Mouse (Mus musculus) kidney, adult 2 months (tissue): ENCODE results near the gene Chst12. TPM values are rescaled to one million over a fixed set of nuclear protein-coding genes. Genes with fewer than 3 reads are reported as not detected.
"Not testable (repeated sequence)": the region's sequence is repeated elsewhere in the genome, so short reads cannot be mapped to it uniquely, and the experiment has no call there.

Source experiments
- DNase-seq: peaks from one replicate; pipeline ENCODE4 v3.0.0; 2021
- H3K27ac ChIP-seq: fragments of 200-500 bp; 2 replicates; pipeline ENCODE4 v1.5.1; 2012; ENCODE audit warnings: low read depth, low read length, control low read depth, inconsistent platforms; ENCODE audit not compliant: insufficient read depth
- H3K27me3 ChIP-seq: fragments of 200-500 bp; replicated peaks from 2 replicates; pipeline ENCODE4 v1.6.1; 2012; ENCODE audit warnings: mild to moderate bottlenecking, moderate library complexity, low read length, inconsistent platforms; ENCODE audit not compliant: control insufficient read depth, insufficient read depth
- H3K36me3 ChIP-seq: fragments of 200-500 bp; 2 replicates; pipeline ENCODE4 v1.6.1; 2012; ENCODE audit warnings: mild to moderate bottlenecking, moderate library complexity, low read length, inconsistent platforms; ENCODE audit not compliant: control insufficient read depth, insufficient read depth
- H3K4me1 ChIP-seq: fragments of 200-500 bp; 2 replicates; pipeline ENCODE4 v1.6.1; 2011; ENCODE audit warnings: low read length; ENCODE audit not compliant: control insufficient read depth, insufficient read depth
- H3K4me3 ChIP-seq: fragments of 200-500 bp; 2 replicates; pipeline ENCODE4 v1.5.1; 2011; ENCODE audit warnings: mild to moderate bottlenecking, low read depth, low read length, control low read depth; ENCODE audit not compliant: insufficient read depth
- CTCF ChIP-seq: fragments of 200-500 bp; conservative IDR thresholded peaks from 2 replicates; pipeline ENCODE4 v1.5.1; 2011; ENCODE audit warnings: low read depth, mild to moderate bottlenecking, control low read depth, low read length, moderate library complexity, mixed read lengths; ENCODE audit not compliant: insufficient read depth, insufficient read length
- POLR2A ChIP-seq: fragments of 200-500 bp; IDR thresholded peaks from one replicate; pipeline ENCODE4 v1.6.1; 2011; ENCODE audit warnings: low read depth, low read length, control low read depth
- WGBS: fragments of 180-500 bp; shearing (Covaris S2); methylation state at CpG from one replicate; pipeline ENCODE4 v1.1.7; 2018; 5-methylcytosine and 5-hydroxymethylcytosine counted together
- polyA plus RNA-seq: library from polyadenylated mRNA; depleted of rRNA; stranded (reverse); fragments of >200 nt; gene quantifications from 2 replicates; pipeline ENCODE4 v1.2.3, GENCODE M21; 2012; rRNA removed

The Chst12 gene
- polyA plus RNA-seq, result 6.7 and 8.3 TPM in 2 replicates

- H3K4me3 ChIP-seq, result peak within 1 kb of the TSS; percentile 51
- H3K36me3 ChIP-seq, result no peaks in the 10 kb centered on the region
- peak; percentile 99 for DNase-seq
- WGBS, result under 1% methylated on average over 38 of the region's 38 CpGs
- H3K27ac ChIP-seq, result no peak within 1 kb of the TSS
- peaks cover 3% of the 10 kb centered on the region; the same call in 1 of the 2 replicates for H3K4me1 ChIP-seq
- no peaks in the 10 kb centered on the region for H3K27me3 ChIP-seq
- TF ChIP-seq POLR2A (no peak), CTCF (no peak)
Measured at GRCm38 (mm10) chr5:140505208-140505780, at the start of gene Chst12. Chst12 (plus strand) TSS chr5:140505550.

DNA sequence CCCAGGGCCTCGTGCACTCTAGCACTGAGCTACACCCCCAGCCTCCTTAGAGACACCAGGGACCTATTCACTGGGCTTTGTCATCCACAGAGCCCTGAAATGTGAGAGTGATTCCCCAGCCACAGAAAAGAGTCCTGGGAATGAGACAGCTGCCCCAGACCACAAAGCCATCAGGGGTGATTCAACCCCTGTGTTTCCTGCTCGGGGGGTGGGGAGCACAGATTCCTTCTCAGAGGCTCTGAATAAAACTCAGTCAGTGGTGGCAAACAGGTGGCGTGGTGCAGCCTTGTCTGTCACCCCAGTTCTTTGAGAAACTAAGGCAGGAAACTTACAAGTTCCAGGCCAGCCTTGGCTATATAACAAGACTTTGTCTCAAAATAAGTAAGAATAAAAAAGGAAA lies 43.9 kb upstream of the Chst12 start:
- Histone ChIP-seq H3K36me3 (no peaks in the 10 kb centered on the region), H3K27ac (no peak overlapping the region), H3K4me1 (no peaks in the 10 kb centered on the region), H3K4me3 (no peak overlapping the region), H3K27me3 (no peaks in the 10 kb centered on the region)
- TF ChIP-seq CTCF, result no peak
- no peak for TF ChIP-seq POLR2A
- 83% methylated on average over 3 of the region's 3 CpGs for WGBS
- no peak for DNase-seq

DNA sequence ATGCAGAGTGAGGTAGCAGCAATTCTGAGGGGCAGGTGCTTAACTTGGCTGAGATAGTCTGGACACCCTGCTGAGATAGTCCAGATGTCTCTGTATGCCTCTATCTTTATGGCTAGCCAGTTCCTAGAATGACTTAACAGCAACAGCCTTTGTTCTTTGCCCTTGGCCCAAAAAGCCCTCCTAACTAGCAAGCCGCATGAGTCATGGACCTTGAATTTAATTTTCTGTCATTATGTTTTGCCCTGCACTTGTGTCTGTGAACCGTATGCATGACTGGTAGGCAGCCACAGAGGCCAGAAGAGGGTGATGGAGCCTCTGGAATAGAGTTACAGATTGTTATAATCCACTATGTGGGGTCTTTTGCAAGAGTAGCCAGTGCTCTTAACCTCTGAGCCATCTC lies 42.2 kb upstream of the Chst12 start:
- H3K27ac ChIP-seq, DNase-seq: not testable (repeated sequence)
- WGBS, result 73% methylated on average over 2 of the region's 2 CpGs

GRCm38 (mm10) chr5:140464943-140465342 lies 40.4 kb upstream of the Chst12 start:
- no peaks in the 10 kb centered on the region for H3K36me3 ChIP-seq
- no peak overlapping the region for H3K4me3 ChIP-seq
- WGBS, result 85% methylated on average over 2 of the region's 2 CpGs
- no peaks in the 10 kb centered on the region for H3K27me3 ChIP-seq
- H3K27ac ChIP-seq, result no peak overlapping the region
- TF ChIP-seq CTCF (no peak), POLR2A (no peak)
- no peaks in the 10 kb centered on the region for H3K4me1 ChIP-seq
- no peak for DNase-seq

More for the DNA sequence above, 42.2 kb upstream of the Chst12 start:
- not testable (repeated sequence) for H3K4me3 ChIP-seq, H3K36me3 ChIP-seq, H3K4me1 ChIP-seq, H3K27me3 ChIP-seq

DNA sequence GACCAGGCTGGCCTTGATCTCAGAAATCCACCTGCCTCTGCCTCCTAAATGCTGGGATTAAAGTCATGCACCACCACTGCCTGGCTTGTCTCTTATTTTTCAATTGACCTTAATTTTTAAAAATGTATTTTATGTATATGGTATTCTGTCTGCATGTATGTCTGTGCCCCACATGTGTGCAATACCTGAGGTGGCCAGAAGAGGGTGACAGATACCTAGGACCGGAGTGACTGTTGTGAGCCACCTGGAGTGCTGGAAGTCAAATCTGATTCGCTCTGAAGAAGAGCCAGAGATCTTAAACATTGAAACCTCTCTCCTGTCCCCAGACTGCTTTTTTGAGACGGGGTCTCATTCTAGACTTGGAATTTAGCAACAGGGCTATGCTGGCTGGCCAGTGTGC lies 33.0 kb upstream of the Chst12 start:
- no peak for DNase-seq
- 89% methylated on average over 3 of the region's 3 CpGs for WGBS
- Histone ChIP-seq H3K36me3 (no peaks in the 10 kb centered on the region), H3K27me3 (no peaks in the 10 kb centered on the region), H3K4me3 (no peak overlapping the region), H3K4me1 (no peaks in the 10 kb centered on the region), H3K27ac (no peak overlapping the region)
- TF ChIP-seq POLR2A (no peak), CTCF (peak; percentile 29; the same call in 1 of the 2 replicates)

DNA sequence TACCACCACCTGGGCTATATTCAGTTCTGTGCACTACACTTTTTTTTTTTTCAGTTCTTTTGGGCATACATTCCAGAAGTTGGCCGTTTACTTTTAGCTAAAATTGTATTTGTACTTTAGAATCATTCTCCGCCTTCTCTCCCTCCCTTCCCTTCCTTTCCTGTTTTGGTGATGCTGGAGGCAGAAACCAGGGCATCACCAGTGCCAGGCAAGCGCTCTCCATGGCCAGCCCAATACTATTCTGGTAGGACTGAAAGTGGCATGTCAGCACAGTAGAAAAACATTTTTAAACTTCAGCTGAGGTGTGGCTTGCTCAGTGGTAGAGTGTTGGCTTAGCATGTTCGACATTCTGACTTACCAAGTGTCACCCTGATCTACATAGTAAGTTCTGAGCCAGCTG lies 23.9 kb upstream of the Chst12 start:
- Histone ChIP-seq H3K27me3 (no peaks in the 10 kb centered on the region), H3K36me3 (no peaks in the 10 kb centered on the region), H3K4me3 (no peak overlapping the region), H3K27ac (no peak overlapping the region), H3K4me1 (no peaks in the 10 kb centered on the region)
- TF ChIP-seq CTCF (no peak), POLR2A (no peak)
- 74% methylated on average over 4 of the region's 4 CpGs for WGBS
- no peak for DNase-seq

DNA sequence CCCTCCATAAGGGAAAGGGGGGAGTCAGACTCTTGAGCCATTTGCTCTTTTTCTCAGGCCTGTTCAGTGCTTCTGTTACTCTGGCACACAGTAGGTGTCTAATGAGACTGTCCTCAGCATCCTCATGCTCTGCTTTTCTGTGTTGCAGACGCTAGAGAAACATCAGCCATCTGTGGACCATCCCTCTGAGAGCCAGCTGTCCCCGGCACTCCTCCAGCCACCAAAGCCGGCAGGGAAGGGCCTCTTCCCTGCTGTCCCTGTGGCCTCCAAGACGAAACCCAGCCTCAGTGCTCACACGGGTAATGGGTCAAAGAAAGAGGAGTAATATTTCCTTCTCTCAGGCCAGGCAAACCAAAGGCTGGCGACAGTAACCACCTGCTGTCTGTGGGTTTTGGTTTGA lies 14.2 kb upstream of the Chst12 start:
- Histone ChIP-seq H3K27ac (no peak overlapping the region), H3K4me3 (no peak overlapping the region), H3K4me1 (no peaks in the 10 kb centered on the region), H3K27me3 (no peaks in the 10 kb centered on the region), H3K36me3 (no peaks in the 10 kb centered on the region)
- no peak for TF ChIP-seq POLR2A
- TF ChIP-seq CTCF, result no peak
- WGBS, result 69% methylated on average over 6 of the region's 6 CpGs
- no peak for DNase-seq
